Mouse (Mus musculus) limb, embryonic 10.5 days (tissue): ENCODE data around the gene Ccn2. TPM values are rescaled to one million over a fixed set of nuclear protein-coding genes. Genes with fewer than 3 reads are reported as not detected.

ENCODE experiments used
- DNase-seq: peaks from one replicate; pipeline ENCODE4 v3.0.0-alpha.2; 2017; ENCODE audit warnings: low spot score
- H3K27ac ChIP-seq: fragments of 300-500 bp; sonication (generic); 2 replicates; pipeline ENCODE4 v1.5.1; 2016; ENCODE audit warnings: mild to moderate bottlenecking
- H3K27me3 ChIP-seq: fragments of 300-500 bp; sonication (generic); 2 replicates; pipeline ENCODE4 v1.6.1; 2016; ENCODE audit warnings: low read depth, mild to moderate bottlenecking; ENCODE audit not compliant: poor library complexity, severe bottlenecking
- H3K36me3 ChIP-seq: fragments of 300-500 bp; sonication (generic); 2 replicates; pipeline ENCODE4 v1.6.1; 2016; ENCODE audit warnings: mild to moderate bottlenecking, moderate library complexity
- H3K4me1 ChIP-seq: fragments of 300-500 bp; sonication (generic); 2 replicates; pipeline ENCODE4 v1.6.1; 2016
- H3K4me3 ChIP-seq: fragments of 300-500 bp; sonication (generic); 2 replicates; pipeline ENCODE4 v1.5.1; 2016; ENCODE audit warnings: mild to moderate bottlenecking, moderate library complexity
- H3K9me3 ChIP-seq: fragments of 300-500 bp; sonication (generic); replicated peaks from 2 replicates; pipeline ENCODE4 v1.6.1; 2016; ENCODE audit warnings: mild to moderate bottlenecking
- WGBS: fragments of 180-500 bp; shearing (Covaris S2); methylation state at CpG from one replicate; pipeline ENCODE4 v1.1.7; 2016; 5-methylcytosine and 5-hydroxymethylcytosine counted together
- polyA plus RNA-seq: library from polyadenylated mRNA; unstranded; fragments of >200 nt; fragmentation: Nextera tagmentation; extraction: Ambion mirVana; gene quantifications from 2 replicates; pipeline ENCODE4 v1.2.1, GENCODE M21; 2016

Gene Ccn2
- polyA plus RNA-seq, 1 experiment from 2014 or later, result 4.3 TPM

DNA sequence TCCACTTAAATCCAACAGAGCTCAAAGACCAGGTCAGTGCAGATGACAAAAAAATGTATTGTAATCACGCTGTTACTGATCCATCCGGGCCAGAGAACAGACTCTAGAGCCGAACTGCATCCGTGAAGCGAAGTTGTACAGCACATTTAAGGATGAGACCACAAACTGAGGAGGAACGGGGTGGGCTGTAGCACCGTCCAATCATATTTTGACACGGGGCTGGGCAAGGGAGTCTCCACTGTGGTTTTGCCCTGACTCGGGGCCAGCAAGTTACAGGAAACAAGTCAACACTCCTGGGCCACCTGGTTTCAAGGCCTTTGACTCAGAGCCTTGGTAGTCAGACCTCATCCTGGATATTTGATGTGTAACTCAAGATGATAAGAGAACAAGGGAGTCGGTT, 40.6 kb downstream of the Ccn2 start:
- DNase-seq, result no peak
- H3K4me1 ChIP-seq, result peaks cover 23% of the 10 kb centered on the region
- H3K9me3 ChIP-seq, result no peaks in the 10 kb centered on the region
- no peaks in the 10 kb centered on the region for H3K36me3 ChIP-seq
- no peaks in the 10 kb centered on the region for H3K27me3 ChIP-seq
- 92% methylated on average over 10 of the region's 10 CpGs for WGBS
- H3K27ac ChIP-seq, result no peak overlapping the region
- no peak overlapping the region for H3K4me3 ChIP-seq

DNA sequence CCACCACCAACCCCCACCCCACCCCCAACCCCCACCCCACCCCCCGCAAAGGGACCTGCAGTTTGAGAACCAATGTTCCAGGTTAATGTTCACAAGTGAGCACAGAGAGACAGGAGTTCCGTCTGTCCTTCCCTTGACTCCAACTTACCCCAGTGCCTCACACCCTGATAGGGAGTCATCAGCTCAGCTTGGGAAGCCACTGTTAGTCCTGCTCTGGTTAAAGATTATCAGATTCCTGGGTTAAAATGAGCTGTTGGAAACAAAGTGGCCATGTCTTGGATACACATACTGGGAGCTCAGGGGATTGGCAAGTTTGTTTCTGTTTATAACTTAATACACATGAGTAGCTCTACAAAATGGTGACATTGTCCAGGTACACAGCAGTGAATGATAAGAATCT, 41.7 kb downstream of the Ccn2 start:
- DNase-seq, result no peak
- H3K4me1 ChIP-seq, result peaks cover 27% of the 10 kb centered on the region
- no peak overlapping the region for H3K4me3 ChIP-seq
- H3K9me3 ChIP-seq, result no peaks in the 10 kb centered on the region
- no peak overlapping the region for H3K27ac ChIP-seq
- WGBS, result 93% methylated on average over 2 of the region's 2 CpGs
- no peaks in the 10 kb centered on the region for H3K27me3 ChIP-seq
- H3K36me3 ChIP-seq, result no peaks in the 10 kb centered on the region

DNA sequence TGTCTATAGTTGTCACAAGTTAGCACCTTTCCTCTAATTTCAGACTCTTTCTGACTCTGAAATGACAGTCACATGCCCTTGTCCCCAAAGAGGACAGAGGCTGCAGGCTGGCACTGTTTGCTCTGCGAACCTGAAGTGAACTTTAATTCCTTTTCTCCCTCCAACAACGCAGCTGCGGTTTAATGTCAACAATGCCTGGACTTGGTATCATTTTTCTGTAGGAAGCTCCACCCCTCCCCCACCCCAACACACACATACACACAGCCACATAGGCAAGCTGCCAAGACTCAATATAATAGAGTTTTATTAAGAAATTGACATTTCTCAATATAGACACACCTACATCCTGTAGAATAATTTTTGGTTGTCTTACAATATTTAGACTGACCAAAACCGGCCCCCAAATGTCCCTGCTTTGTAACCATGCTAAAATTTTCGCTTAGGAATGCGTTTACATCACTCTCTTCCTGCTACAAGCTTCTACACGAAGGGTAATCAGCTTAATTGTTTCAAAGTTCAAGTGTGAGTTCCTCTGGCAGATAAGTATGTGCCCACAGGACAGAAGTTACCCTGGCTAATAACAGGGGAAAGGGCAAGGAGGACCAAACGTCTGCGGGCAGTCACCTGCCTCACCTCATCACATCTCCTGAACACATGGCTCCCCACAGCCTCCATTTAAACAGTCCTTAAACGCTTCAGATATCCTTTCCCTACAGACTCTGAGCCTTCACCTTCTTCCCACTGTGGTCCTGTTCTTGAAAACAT, 43.2 kb downstream of the Ccn2 start:
- WGBS, result 62% methylated on average over 10 of the region's 10 CpGs
- no peaks in the 10 kb centered on the region for H3K27me3 ChIP-seq
- H3K4me1 ChIP-seq, result peaks cover 27% of the 10 kb centered on the region
- no peaks in the 10 kb centered on the region for H3K36me3 ChIP-seq
- H3K9me3 ChIP-seq, result no peaks in the 10 kb centered on the region
- DNase-seq, result no peak
- 0 out of 2 replicates have a peak overlapping the region, but pooled peaks have one; percentile 14 for H3K27ac ChIP-seq
- H3K4me3 ChIP-seq, result no peak overlapping the region

DNA sequence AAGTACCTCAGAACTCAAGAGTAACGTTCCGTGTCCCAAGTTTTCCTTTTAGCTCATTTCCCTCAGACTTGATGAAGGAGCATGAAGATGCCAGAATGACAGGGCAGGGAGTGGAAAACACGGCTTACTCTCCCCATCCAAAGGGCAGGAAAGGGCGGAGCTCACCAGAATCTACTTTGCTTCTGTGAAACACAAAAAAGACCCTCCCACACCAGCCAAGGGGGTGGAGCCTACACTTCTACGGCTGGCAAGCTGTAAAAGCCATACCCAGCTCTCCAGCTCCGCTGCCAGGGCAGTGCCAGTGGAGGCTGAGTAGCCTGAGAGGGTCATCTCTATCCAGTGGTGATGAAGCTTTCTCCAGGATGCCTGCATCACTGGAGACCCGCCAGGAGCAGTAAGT, 44.4 kb downstream of the Ccn2 start:
- 73% methylated on average over 7 of the region's 7 CpGs for WGBS
- H3K9me3 ChIP-seq, result no peaks in the 10 kb centered on the region
- DNase-seq, result no peak
- peaks cover 27% of the 10 kb centered on the region for H3K4me1 ChIP-seq
- H3K27ac ChIP-seq, result no peak overlapping the region
- no peaks in the 10 kb centered on the region for H3K27me3 ChIP-seq
- no peaks in the 10 kb centered on the region for H3K36me3 ChIP-seq
- H3K4me3 ChIP-seq, result no peak overlapping the region

DNA sequence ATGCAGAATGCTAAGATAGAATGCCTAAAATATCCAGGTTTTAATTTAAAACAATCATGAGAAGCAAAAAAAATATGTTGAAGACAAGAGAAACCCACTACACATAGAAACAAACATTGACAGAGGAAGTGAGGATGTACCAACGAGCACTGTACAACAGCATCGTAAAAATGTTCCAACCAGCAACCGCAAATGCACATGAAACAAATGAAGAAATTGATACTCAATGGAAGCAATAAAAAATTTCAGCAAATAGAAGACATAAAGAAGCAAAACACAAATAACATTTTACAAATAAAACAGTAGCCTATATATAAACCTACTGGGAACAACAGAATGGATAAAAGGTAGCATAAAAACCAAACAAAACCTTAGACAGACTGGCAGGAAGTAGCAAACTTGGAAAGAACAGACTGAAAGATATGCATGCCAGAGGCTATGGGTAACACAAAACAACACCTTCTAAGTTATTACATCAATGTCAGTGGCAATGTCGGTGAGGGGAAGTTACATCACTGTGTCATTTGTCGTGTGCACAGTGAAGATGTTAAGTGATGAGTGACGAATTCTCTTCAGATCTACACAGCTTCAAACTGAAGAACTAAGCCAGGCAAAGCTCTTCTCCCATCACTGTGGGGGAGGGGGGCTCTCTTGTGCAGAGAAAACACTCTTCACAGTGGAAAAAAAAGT, 45.1 kb downstream of the Ccn2 start:
- no peaks in the 10 kb centered on the region for H3K9me3 ChIP-seq
- H3K27me3 ChIP-seq, result no peaks in the 10 kb centered on the region
- no peak overlapping the region for H3K4me3 ChIP-seq
- peaks cover 25% of the 10 kb centered on the region for H3K4me1 ChIP-seq
- 85% methylated on average over 6 of the region's 6 CpGs for WGBS
- DNase-seq, result no peak
- H3K27ac ChIP-seq, result no peak overlapping the region
- no peaks in the 10 kb centered on the region for H3K36me3 ChIP-seq

DNA sequence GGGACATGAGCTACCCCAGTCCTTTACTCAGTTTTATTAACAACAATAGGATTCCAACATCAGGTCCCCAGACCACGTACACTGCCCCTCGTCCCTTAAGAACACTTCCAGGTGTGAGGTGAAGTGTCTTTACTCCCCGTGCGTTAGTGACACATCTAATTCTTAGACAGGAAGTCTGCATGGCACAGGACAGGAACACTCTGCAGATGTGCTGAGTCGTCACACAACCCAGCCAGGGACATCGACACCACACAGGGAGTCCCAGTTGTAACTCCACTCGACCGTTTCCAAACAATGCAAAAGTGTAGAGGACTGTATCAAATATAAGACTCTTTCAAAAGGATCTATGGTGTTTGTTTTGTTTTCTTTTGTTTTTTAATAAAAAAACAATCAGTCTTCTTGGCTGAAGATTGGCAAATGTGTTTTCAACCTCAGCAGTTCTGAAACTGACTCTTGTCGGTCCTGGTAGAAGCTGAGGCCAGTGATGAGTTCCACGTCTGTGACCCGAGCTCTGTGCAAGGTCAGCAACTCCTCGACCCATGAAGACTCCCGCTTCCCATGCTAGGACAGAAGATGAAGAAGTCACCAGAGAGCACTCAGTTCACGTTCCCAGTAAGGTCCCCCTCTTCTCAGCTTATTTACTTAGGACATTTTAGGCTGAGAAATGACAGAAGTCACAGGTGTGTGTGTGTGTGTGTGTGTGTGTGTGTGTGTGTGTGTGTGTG, 46.3 kb downstream of the Ccn2 start:
- Histone ChIP-seq H3K27ac (no peak overlapping the region), H3K4me1 (peaks cover 22% of the 10 kb centered on the region), H3K27me3 (no peaks in the 10 kb centered on the region), H3K4me3 (no peak overlapping the region), H3K9me3 (no peaks in the 10 kb centered on the region), H3K36me3 (no peaks in the 10 kb centered on the region)
- no peak for DNase-seq
- WGBS, result 64% methylated on average over 14 of the region's 14 CpGs

DNA sequence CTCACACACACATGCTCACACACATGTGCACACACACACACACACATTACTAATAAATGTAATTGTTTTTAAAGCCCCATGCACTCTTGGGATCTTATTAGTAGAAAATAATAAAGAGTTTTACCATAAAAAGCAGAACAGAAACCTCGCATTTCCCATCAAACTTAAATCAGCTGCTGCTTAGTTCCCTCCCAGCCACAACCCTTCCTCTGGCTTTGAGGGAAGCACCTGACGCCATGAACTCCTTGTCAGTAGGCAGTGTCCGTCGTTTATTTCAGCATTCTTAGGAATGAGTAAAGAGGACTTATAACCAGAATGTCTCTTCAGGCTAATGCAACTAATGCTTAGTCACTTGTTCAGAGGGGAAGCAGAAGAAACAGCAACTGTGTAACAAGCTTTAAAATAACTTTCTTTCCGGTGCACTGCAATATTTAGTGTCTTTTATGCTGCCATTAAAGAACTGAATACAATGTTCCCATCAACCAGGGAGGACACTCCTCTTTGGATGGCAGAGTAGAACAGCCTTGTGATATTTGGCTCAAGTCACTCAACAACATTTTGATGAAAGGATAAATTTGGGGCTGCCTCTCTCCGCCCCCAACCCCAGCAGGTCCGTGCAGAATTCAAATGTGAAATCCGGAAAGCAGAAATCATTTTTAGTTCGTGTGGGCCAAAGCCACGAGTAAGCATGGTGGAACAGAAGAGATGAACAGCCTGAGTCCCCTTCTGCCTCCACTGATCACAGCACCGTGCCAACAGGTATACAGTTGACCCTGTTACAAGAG, 47.7 kb downstream of the Ccn2 start:
- Histone ChIP-seq H3K27ac (no peak overlapping the region), H3K4me1 (peaks cover 22% of the 10 kb centered on the region), H3K9me3 (no peaks in the 10 kb centered on the region), H3K4me3 (no peak overlapping the region), H3K36me3 (no peaks in the 10 kb centered on the region), H3K27me3 (no peaks in the 10 kb centered on the region)
- 89% methylated on average over 11 of the region's 11 CpGs for WGBS
- DNase-seq, result no peak

DNA sequence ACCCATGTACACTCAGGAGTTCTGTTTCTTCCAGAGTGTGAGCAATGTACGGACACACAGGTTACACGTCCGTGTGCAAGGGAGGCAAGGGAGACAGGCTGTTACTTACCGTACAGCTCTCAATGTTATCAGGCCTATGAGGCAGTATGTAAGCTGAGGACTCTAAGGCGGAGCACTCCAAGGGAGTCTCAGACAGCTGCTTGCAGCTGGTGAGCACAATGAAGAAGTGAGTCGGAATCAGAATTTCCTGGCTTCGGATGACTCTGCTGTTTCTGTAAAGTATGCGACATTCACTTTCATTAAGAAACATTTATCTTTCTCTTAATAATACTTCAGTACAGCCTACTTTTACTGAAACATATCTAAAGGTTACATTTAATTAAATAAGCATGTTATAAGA, 49.9 kb downstream of the Ccn2 start:
- Histone ChIP-seq H3K27me3 (no peaks in the 10 kb centered on the region), H3K36me3 (no peaks in the 10 kb centered on the region), H3K27ac (no peak overlapping the region), H3K4me3 (no peak overlapping the region), H3K9me3 (no peaks in the 10 kb centered on the region), H3K4me1 (peaks cover 4% of the 10 kb centered on the region; the same call in 1 of the 2 replicates)
- WGBS, result 93% methylated on average over 8 of the region's 8 CpGs
- no peak for DNase-seq

Other genes with a start within 250 kb of the Ccn2 start
- 0.60 and 1.1 TPM in 2 replicates for gene Enpp1, start 116.7 kb downstream of the Ccn2 start, polyA plus RNA-seq
- 5.3 and 7.8 TPM in 2 replicates for gene Enpp3, start 247.4 kb downstream of the Ccn2 start, polyA plus RNA-seq